Mouse (Mus musculus) retina, postnatal 1 day (tissue): ENCODE data around the gene AW209491.
A peak's percentile ranks its signal among the peaks of the same experiment; 100 is the strongest.

Source experiments
- DNase-seq: peaks from one replicate; pipeline ENCODE4 v3.0.0-alpha.2; 2012

AW209491 gene

GRCm38 (mm10) chr13:14629726-14630641 lies at the start of gene AW209491:
Gene AW209491 (plus strand): TSS chr13:14630154.
- peak; percentile 94 for DNase-seq

GRCm38 (mm10) chr13:14580392-14580791 lies 49.6 kb upstream of the AW209491 start:
- DNase-seq = no peak

- no peak for DNase-seq
These were observed 27.2 kb upstream of the AW209491 start for GRCm38 (mm10) chr13:14602744-14603143.

- DNase-seq = no peak
These were observed 22.3 kb upstream of the AW209491 start for GRCm38 (mm10) chr13:14607616-14608015.

GRCm38 (mm10) chr13:14612463-14612862 lies 17.5 kb upstream of the AW209491 start:
- no peak for DNase-seq

GRCm38 (mm10) chr13:14612926-14613529 lies 16.9 kb upstream of the AW209491 start, which contains the start of the genes Mrpl32 and Psma2:
Gene Mrpl32 (minus strand): TSS chr13:14613165.
Gene Psma2 (plus strand): TSS chr13:14613240.
- peak; percentile 99 for DNase-seq

- no peak for DNase-seq
These were observed 16.4 kb upstream of the AW209491 start for GRCm38 (mm10) chr13:14613553-14613952.

GRCm38 (mm10) chr13:14618724-14619123 lies 11.2 kb upstream of the AW209491 start:
- DNase-seq = peak; percentile 69

DNA sequence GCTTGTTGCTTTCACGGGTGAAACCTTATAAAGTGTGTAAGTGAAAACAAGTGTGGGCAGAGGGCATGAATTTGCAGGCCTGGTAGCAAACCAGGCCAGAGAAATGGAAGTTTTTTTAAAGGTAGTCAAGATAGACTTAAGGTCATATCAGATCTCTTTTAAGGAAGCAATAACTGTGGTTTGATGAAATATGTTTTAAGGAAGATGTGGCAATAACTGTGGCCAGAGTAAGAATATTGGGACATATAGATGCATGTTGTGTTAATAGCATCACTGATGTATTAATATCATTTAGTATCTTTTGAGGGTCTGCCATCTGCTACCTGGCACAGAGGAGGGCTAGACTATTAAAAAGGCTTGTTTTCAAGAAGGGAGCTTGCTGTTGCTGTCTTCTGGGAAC lies 10.0 kb downstream of the AW209491 start:
- DNase-seq = no peak

GRCm38 (mm10) chr13:14649301-14649700 lies 19.3 kb downstream of the AW209491 start:
- DNase-seq = peak; percentile 62

GRCm38 (mm10) chr13:14667107-14667506 lies 37.2 kb downstream of the AW209491 start:
- no peak for DNase-seq

GRCm38 (mm10) chr13:14670342-14670741 lies 40.4 kb downstream of the AW209491 start:
- peak; percentile 46 for DNase-seq
